Mouse (Mus musculus): ENCODE measurements around the gene Mgat4b. TPM values are rescaled to one million over a fixed set of nuclear protein-coding genes. Genes with fewer than 3 reads are reported as not detected.

Mgat4b gene
- polyA plus RNA-seq, 1 experiment from 2014 or later = 29.2 TPM

GRCm38 (mm10) chr11:50280053-50280452 lies 69.4 kb downstream of the Mgat4b start:
- WGBS = 73% methylated on average over 1 of the region's 1 CpGs
- no peak overlapping the region for H3K4me3 ChIP-seq
- no peaks in the 10 kb centered on the region for H3K9me3 ChIP-seq (replicated peaks)
- H3K9ac ChIP-seq = no peak overlapping the region
- no peaks in the 10 kb centered on the region; the same call in 1 of the 2 replicates for H3K36me3 ChIP-seq
- H3K27ac ChIP-seq = no peak overlapping the region
- H3K4me2 ChIP-seq = no peak overlapping the region
- no peak for ATAC-seq (replicated peaks; ENCODE audit: insufficient number of reproducible peaks, insufficient read depth, low FRiP score, low read depth)
- H3K27me3 ChIP-seq = no peaks in the 10 kb centered on the region
- peaks cover 17% of the 10 kb centered on the region for H3K4me1 ChIP-seq (replicated peaks)

Small RNA genes lying within 50 kb of the gene (microRNA-seq; reads per million reads assigned to microRNA genes)
- not detected for gene Mir6919

Other genes with a start within 250 kb of the Mgat4b start
- gene Rnf130, start 185.5 kb upstream of the Mgat4b start, polyA plus RNA-seq (2015; fragmentation: Nextera tagmentation; extraction: Ambion mirVana) = 39.6 and 42.8 TPM in 2 replicates
- 25.6 and 33.8 TPM in 2 replicates for gene Tbc1d9b, start 79.5 kb upstream of the Mgat4b start, polyA plus RNA-seq (2015; fragmentation: Nextera tagmentation; extraction: Ambion mirVana)
- gene Mrnip, start 36.4 kb upstream of the Mgat4b start, polyA plus RNA-seq (2015; fragmentation: Nextera tagmentation; extraction: Ambion mirVana) = 7.9 and 12.2 TPM in 2 replicates
- gene Sqstm1, start 63 bp upstream of the Mgat4b start, polyA plus RNA-seq (2015; fragmentation: Nextera tagmentation; extraction: Ambion mirVana) = 213 and 270 TPM in 2 replicates
- 1.6 and 2.6 TPM in 2 replicates for gene Ltc4s, start 27.7 kb downstream of the Mgat4b start, polyA plus RNA-seq (2015; fragmentation: Nextera tagmentation; extraction: Ambion mirVana)
- 3.2 and 3.8 TPM in 2 replicates for gene Maml1, start 81.4 kb downstream of the Mgat4b start, polyA plus RNA-seq (2015; fragmentation: Nextera tagmentation; extraction: Ambion mirVana)
- gene Canx, start 114.8 kb downstream of the Mgat4b start, polyA plus RNA-seq (2015; fragmentation: Nextera tagmentation; extraction: Ambion mirVana) = 247 and 251 TPM in 2 replicates
- gene Cby3, start 143.6 kb downstream of the Mgat4b start, polyA plus RNA-seq (2015; fragmentation: Nextera tagmentation; extraction: Ambion mirVana) = 0.20 and 0.30 TPM in 2 replicates
- 190 and 235 TPM in 2 replicates for gene Hnrnph1, start 166.1 kb downstream of the Mgat4b start, polyA plus RNA-seq (2015; fragmentation: Nextera tagmentation; extraction: Ambion mirVana)
- gene Rufy1, start 220.2 kb downstream of the Mgat4b start, polyA plus RNA-seq (2015; fragmentation: Nextera tagmentation; extraction: Ambion mirVana) = 25.6 and 28.9 TPM in 2 replicates